Mouse (Mus musculus) ES-Bruce4 (cell line): Measurements from ENCODE around the gene Ddx55.

Source experiments
- CTCF ChIP-seq: IDR thresholded peaks from one replicate; pipeline ENCODE4 v1.8.1; 2011; ENCODE audit warnings: low read depth, low read length
- POLR2A ChIP-seq: IDR thresholded peaks from one replicate; pipeline ENCODE4 v1.8.1; 2011; ENCODE audit warnings: low read length; ENCODE audit not compliant: insufficient read depth

DNA sequence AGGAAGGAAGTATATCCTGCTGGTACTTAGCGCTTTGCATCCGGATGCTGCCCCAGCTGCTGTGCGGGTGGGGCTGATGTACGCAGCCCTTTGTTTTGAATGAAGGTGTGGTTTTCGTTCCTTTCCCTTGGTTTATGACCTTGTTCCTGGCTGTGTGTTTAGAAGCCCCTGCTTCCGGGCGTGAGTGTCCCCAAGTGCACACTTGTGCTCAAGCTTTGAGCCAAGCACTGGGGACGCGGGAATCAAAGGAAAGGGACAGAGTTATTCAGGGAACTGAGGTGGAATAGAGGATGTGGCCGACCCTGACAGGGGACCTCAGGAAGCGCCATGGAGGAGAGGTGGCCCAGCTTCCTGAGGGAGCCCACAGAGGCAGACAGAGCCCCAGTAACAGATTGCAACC is 62.0 kb downstream of the Ddx55 start:
- TF ChIP-seq CTCF (no peak), POLR2A (no peak)
